Mouse (Mus musculus) ES-Bruce4 (cell line): ENCODE data around the gene Cers5. TPM values are rescaled to one million over a fixed set of nuclear protein-coding genes. Genes with fewer than 3 reads are reported as not detected.

ENCODE experiments used
- H3K27ac ChIP-seq: 2 replicates; pipeline ENCODE4 v1.5.1; 2012; ENCODE audit warnings: low read length, inconsistent platforms; ENCODE audit not compliant: insufficient read depth
- H3K27me3 ChIP-seq: 2 replicates; pipeline ENCODE4 v1.6.1; 2012; ENCODE audit warnings: mild to moderate bottlenecking, low read length, inconsistent platforms; ENCODE audit not compliant: control insufficient read depth, poor library complexity, insufficient read depth, severe bottlenecking
- H3K36me3 ChIP-seq: 2 replicates; pipeline ENCODE4 v1.6.1; 2012; ENCODE audit warnings: inconsistent platforms, mild to moderate bottlenecking, low read length, moderate library complexity; ENCODE audit not compliant: control insufficient read depth, poor library complexity, insufficient read depth, severe bottlenecking
- H3K4me1 ChIP-seq: one replicate; pipeline ENCODE4 v1.8.1; 2011; ENCODE audit warnings: low read length; ENCODE audit not compliant: control insufficient read depth, insufficient read depth
- H3K4me3 ChIP-seq: 2 replicates; pipeline ENCODE4 v1.5.1; 2011; ENCODE audit warnings: low read depth, mild to moderate bottlenecking, low read length
- H3K9ac ChIP-seq: 2 replicates; pipeline ENCODE4 v1.6.1; 2012; ENCODE audit warnings: low read depth, mild to moderate bottlenecking, inconsistent platforms; ENCODE audit not compliant: poor library complexity, severe bottlenecking
- H3K9me3 ChIP-seq: replicated peaks from 2 replicates; pipeline ENCODE4 v1.6.1; 2012; ENCODE audit warnings: mild to moderate bottlenecking, low read length, inconsistent platforms; ENCODE audit not compliant: control insufficient read depth, poor library complexity, insufficient read depth, severe bottlenecking
- CTCF ChIP-seq: IDR thresholded peaks from one replicate; pipeline ENCODE4 v1.8.1; 2011; ENCODE audit warnings: low read depth, low read length
- EP300 ChIP-seq: IDR thresholded peaks from 2 replicates; pipeline ENCODE4 v1.6.1; 2011; ENCODE audit warnings: low read depth, low read length; ENCODE audit not compliant: insufficient read depth
- POLR2A ChIP-seq: IDR thresholded peaks from one replicate; pipeline ENCODE4 v1.8.1; 2011; ENCODE audit warnings: low read length; ENCODE audit not compliant: insufficient read depth
- polyA plus RNA-seq: library from polyadenylated mRNA; stranded (reverse); fragments of >200 nt; gene quantifications from 2 replicates; pipeline ENCODE4 v1.2.4, GENCODE M21; 2011; ENCODE audit warnings: low read depth; ENCODE audit not compliant: missing spikeins, insufficient read depth, insufficient read length

Gene Cers5
- polyA plus RNA-seq, 1 experiment = 49.5 TPM

GRCm38 (mm10) chr15:99778148-99778547 is 5.5 kb upstream of the Cers5 start:
- no peak overlapping the region for H3K4me3 ChIP-seq
- H3K36me3 ChIP-seq = peaks cover 5% of the 10 kb centered on the region
- no peaks in the 10 kb centered on the region for H3K4me1 ChIP-seq
- no peak for TF ChIP-seq POLR2A
- no peak for TF ChIP-seq CTCF
- TF ChIP-seq EP300 = no peak
- no peak overlapping the region for H3K9ac ChIP-seq
- no peaks in the 10 kb centered on the region for H3K9me3 ChIP-seq
- no peak overlapping the region for H3K27ac ChIP-seq
- H3K27me3 ChIP-seq = no peaks in the 10 kb centered on the region

GRCm38 (mm10) chr15:99772925-99773324 is 240 bp upstream of the Cers5 start:
- no peaks in the 10 kb centered on the region for H3K36me3 ChIP-seq
- no peaks in the 10 kb centered on the region for H3K27me3 ChIP-seq
- TF ChIP-seq EP300 = no peak
- TF ChIP-seq CTCF = no peak
- TF ChIP-seq POLR2A = no peak
- peak overlapping the region; percentile 42 for H3K27ac ChIP-seq
- H3K4me1 ChIP-seq = peaks cover 2% of the 10 kb centered on the region
- no peaks in the 10 kb centered on the region for H3K9me3 ChIP-seq
- H3K4me3 ChIP-seq = peak overlapping the region; percentile 44; the same call in 1 of the 2 replicates
- peak overlapping the region; percentile 46 for H3K9ac ChIP-seq

- Histone ChIP-seq H3K27ac (peak overlapping the region; percentile 42; the same call in 1 of the 2 replicates), H3K9ac (peak overlapping the region; percentile 87), H3K4me3 (peak overlapping the region; percentile 92), H3K4me1 (peaks cover 2% of the 10 kb centered on the region), H3K9me3 (no peaks in the 10 kb centered on the region), H3K27me3 (no peaks in the 10 kb centered on the region), H3K36me3 (no peaks in the 10 kb centered on the region)
- TF ChIP-seq EP300 = 0 out of 2 replicates have a peak, but pooled peaks have one; percentile 9
- TF ChIP-seq CTCF = no peak
- peak; percentile 68 for TF ChIP-seq POLR2A
Observed at GRCm38 (mm10) chr15:99772277-99772880, 306 bp downstream of the Cers5 start.

GRCm38 (mm10) chr15:99771601-99772276 is 946 bp downstream of the Cers5 start:
- Histone ChIP-seq H3K36me3 (no peaks in the 10 kb centered on the region), H3K9me3 (no peaks in the 10 kb centered on the region), H3K4me3 (peak overlapping the region; percentile 92), H3K27ac (peak overlapping the region; percentile 33; the same call in 1 of the 2 replicates), H3K9ac (peak overlapping the region; percentile 87), H3K4me1 (peaks cover 2% of the 10 kb centered on the region), H3K27me3 (no peaks in the 10 kb centered on the region)
- TF ChIP-seq CTCF (no peak), EP300 (no peak), POLR2A (no peak)

GRCm38 (mm10) chr15:99771004-99771500 is 1.6 kb downstream of the Cers5 start:
- TF ChIP-seq POLR2A = no peak
- no peak for TF ChIP-seq CTCF
- no peak for TF ChIP-seq EP300
- Histone ChIP-seq H3K9me3 (no peaks in the 10 kb centered on the region), H3K4me3 (peak overlapping the region; percentile 92), H3K36me3 (no peaks in the 10 kb centered on the region), H3K27ac (no peak overlapping the region), H3K27me3 (no peaks in the 10 kb centered on the region), H3K4me1 (peaks cover 2% of the 10 kb centered on the region), H3K9ac (peak overlapping the region; percentile 87)

GRCm38 (mm10) chr15:99768761-99769160 is 3.9 kb downstream of the Cers5 start:
- no peaks in the 10 kb centered on the region for H3K9me3 ChIP-seq
- H3K27ac ChIP-seq = no peak overlapping the region
- no peaks in the 10 kb centered on the region for H3K36me3 ChIP-seq
- H3K27me3 ChIP-seq = no peaks in the 10 kb centered on the region
- H3K9ac ChIP-seq = no peak overlapping the region
- no peak overlapping the region for H3K4me3 ChIP-seq
- no peak for TF ChIP-seq POLR2A
- no peak for TF ChIP-seq CTCF
- no peak for TF ChIP-seq EP300
- H3K4me1 ChIP-seq = peaks cover 2% of the 10 kb centered on the region
